Mouse (Mus musculus) cortical plate, adult 2 months (tissue): Measurements from ENCODE around the gene Zfp418. TPM values are rescaled to one million over a fixed set of nuclear protein-coding genes. Genes with fewer than 3 reads are reported as not detected.
"Not testable (repeated sequence)": the region's sequence is repeated elsewhere in the genome, so short reads cannot be mapped to it uniquely, and the experiment has no call there.

Experiments used
- H3K27ac ChIP-seq: fragments of 200-500 bp; 2 replicates; pipeline ENCODE4 v1.5.1; 2012; ENCODE audit warnings: low read length, control low read depth, inconsistent platforms; ENCODE audit not compliant: insufficient read depth
- H3K4me1 ChIP-seq: fragments of 200-500 bp; 2 replicates; pipeline ENCODE4 v1.6.1; 2011; ENCODE audit warnings: low read length; ENCODE audit not compliant: control insufficient read depth, insufficient read depth
- H3K4me3 ChIP-seq: fragments of 200-500 bp; 2 replicates; pipeline ENCODE4 v1.5.1; 2011; ENCODE audit warnings: mild to moderate bottlenecking, low read length, control low read depth; ENCODE audit not compliant: insufficient read depth
- CTCF ChIP-seq: fragments of 200-500 bp; IDR thresholded peaks from 2 replicates; pipeline ENCODE4 v1.5.1; 2011; ENCODE audit warnings: mild to moderate bottlenecking, control low read depth, low read length; ENCODE audit not compliant: insufficient read depth; ENCODE audit errors: extremely low read depth
- POLR2A ChIP-seq: fragments of 200-500 bp; IDR thresholded peaks from 2 replicates; pipeline ENCODE4 v1.6.1; 2011; ENCODE audit warnings: mild to moderate bottlenecking, low read length, control low read depth; ENCODE audit not compliant: insufficient read depth; ENCODE audit errors: extremely low read depth
- polyA plus RNA-seq: library from polyadenylated mRNA; depleted of rRNA; stranded (reverse); fragments of >200 nt; gene quantifications from 2 replicates; pipeline ENCODE4 v1.2.3, GENCODE M21; 2012; rRNA removed

The Zfp418 gene
- polyA plus RNA-seq, 1 experiment = 2.7 TPM

- Histone ChIP-seq H3K4me3 (peak overlapping the region; percentile 49; the same call in 1 of the 2 replicates), H3K4me1 (no peaks in the 10 kb centered on the region), H3K27ac (no peak overlapping the region)
- TF ChIP-seq POLR2A (no peak), CTCF (peak; percentile 66)
Observed at GRCm38 (mm10) chr7:7188191-7188942, 17.2 kb downstream of the Zfp418 start.

GRCm38 (mm10) chr7:7209313-7210151, 38.4 kb downstream of the Zfp418 start, which contains the start of gene Zfp772:
TSS of gene Zfp772 (minus strand) at chr7:7209998.
- H3K4me1 ChIP-seq, H3K27ac ChIP-seq: not testable (repeated sequence)
- H3K4me3 ChIP-seq = peak within 1 kb of the TSS; percentile 61

Other genes starting within 250 kb of the Zfp418 start
- gene Aurkc, start 176.0 kb upstream of the Zfp418 start, polyA plus RNA-seq = 0.23 and 0.29 TPM in 2 replicates
- gene Zfp954, start 49.8 kb upstream of the Zfp418 start, polyA plus RNA-seq = 14.3 and 15.6 TPM in 2 replicates
- 1.1 and 1.2 TPM in 2 replicates for gene Zfp773, start 34.6 kb upstream of the Zfp418 start, polyA plus RNA-seq
- gene Zfp772, start 38.7 kb downstream of the Zfp418 start, polyA plus RNA-seq = 16.3 and 17.6 TPM in 2 replicates
- gene Vmn2r29, start 76.0 kb downstream of the Zfp418 start, polyA plus RNA-seq = 3.9 and 4.7 TPM in 2 replicates
- 8.3 and 9.2 TPM in 2 replicates for gene Gm45844, start 107.0 kb downstream of the Zfp418 start, polyA plus RNA-seq
- gene Clcn4, start 129.5 kb downstream of the Zfp418 start, polyA plus RNA-seq = 94.9 and 96.7 TPM in 2 replicates
- gene Vmn2r30, start 166.3 kb downstream of the Zfp418 start, polyA plus RNA-seq = 0.02 TPM in 1 of 2 replicates, not detected in the other
- 0.17 TPM in 1 of 2 replicates, not detected in the other for gene Gm45783, start 203.2 kb downstream of the Zfp418 start, polyA plus RNA-seq
- gene Vmn2r31, start 228.4 kb downstream of the Zfp418 start, polyA plus RNA-seq = not detected in 2 replicates